Mouse (Mus musculus) frontal cortex, postnatal 14 days (tissue): ENCODE measurements around the gene AW822073.
"Not testable (repeated sequence)": the region's sequence is repeated elsewhere in the genome, so short reads cannot be mapped to it uniquely, and the experiment has no call there.

ENCODE experiments used
- DNase-seq, 2 experiments: peaks; one replicate each; pipeline ENCODE4 v3.0.0; 2022; ENCODE audit warnings: low spot score in 2 of 2

Gene AW822073

GRCm38 (mm10) chr10:58221571-58221970, 3.2 kb downstream of the AW822073 start:
- DNase-seq = not testable (repeated sequence)

- no peak for DNase-seq
Observed at GRCm38 (mm10) chr10:58220726-58221125, 4.0 kb downstream of the AW822073 start.

GRCm38 (mm10) chr10:58217366-58217765, 7.4 kb downstream of the AW822073 start:
- DNase-seq = no peak

DNA sequence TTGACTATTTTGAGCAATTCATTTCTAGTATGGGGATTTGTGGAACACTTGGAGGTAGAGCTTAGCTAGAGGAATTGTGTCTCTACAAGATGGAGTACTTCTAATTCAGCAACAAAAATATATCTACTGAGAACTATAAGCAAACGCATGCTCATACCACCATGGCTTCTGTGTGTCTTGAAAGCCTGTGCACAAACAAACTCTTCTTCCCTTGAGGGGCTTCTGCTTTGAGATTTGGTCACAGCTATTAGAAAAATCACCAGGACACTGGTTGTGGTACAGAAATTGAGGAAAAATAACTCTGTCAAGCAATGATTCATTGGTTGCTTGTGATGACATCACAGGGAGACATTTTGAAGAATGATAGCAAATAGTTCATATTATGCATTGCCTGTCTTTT, 9.4 kb downstream of the AW822073 start:
- DNase-seq = no peak

DNA sequence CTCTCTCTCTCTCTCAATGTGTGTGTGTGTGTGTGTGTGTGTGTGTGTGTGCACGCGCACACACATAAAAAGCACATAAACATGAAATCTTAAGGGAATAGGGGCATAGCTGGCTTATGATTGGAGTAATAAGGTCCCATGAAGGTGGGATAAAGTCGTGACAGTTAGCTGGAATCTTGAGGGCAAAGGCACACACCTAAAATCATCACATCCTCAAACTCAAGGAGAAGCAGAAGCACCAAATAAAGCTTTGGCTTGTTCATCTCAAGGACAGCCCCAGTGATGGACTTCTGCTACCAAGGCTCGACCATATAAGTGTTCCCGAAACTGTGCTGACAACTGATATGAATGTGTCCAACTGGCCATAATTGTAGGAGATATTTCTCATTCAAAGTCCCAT, 9.8 kb downstream of the AW822073 start:
- no peak for DNase-seq

DNA sequence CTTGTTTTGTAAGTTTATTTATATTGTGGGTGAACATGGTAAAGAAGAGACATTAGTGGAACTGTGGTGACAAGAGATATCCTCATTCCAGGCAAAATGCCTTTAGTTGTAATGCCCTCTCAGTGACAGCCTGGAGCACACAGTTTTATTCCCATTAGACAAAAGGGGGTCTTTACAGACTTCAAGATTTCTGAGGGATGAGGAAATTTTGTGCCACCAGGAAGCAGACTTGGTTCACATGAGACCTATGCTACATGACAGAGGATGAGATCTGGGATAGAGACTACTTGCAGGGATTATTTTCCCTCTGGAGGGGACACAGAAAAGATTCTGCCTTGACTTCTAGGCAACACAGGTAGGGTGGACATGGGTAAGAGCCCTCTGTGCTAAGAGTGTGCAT, 10.2 kb downstream of the AW822073 start:
- no peak for DNase-seq

- DNase-seq = no peak
Observed at GRCm38 (mm10) chr10:58212230-58212629, 12.5 kb downstream of the AW822073 start.

DNA sequence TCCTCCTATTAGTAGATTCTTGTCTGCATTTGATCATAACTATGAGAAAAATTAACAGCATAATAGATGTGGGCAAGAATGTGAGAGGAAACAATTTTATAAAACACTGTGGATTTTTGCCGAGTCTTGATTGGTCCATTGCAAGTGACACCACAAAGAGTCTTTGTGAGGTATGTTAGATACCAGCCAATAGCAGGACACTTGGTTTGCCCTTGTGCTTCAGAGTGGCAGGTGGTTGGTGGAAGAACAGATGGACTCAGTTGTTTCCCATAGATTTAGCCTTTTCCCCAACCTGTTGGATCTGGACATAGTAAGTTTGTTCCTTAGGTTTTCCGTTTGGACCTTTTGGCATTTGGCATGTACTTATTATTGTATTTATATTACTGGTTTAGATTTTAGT, 13.5 kb downstream of the AW822073 start:
- no peak for DNase-seq

- DNase-seq = no peak
Observed at GRCm38 (mm10) chr10:58210514-58210913, 14.2 kb downstream of the AW822073 start.

DNA sequence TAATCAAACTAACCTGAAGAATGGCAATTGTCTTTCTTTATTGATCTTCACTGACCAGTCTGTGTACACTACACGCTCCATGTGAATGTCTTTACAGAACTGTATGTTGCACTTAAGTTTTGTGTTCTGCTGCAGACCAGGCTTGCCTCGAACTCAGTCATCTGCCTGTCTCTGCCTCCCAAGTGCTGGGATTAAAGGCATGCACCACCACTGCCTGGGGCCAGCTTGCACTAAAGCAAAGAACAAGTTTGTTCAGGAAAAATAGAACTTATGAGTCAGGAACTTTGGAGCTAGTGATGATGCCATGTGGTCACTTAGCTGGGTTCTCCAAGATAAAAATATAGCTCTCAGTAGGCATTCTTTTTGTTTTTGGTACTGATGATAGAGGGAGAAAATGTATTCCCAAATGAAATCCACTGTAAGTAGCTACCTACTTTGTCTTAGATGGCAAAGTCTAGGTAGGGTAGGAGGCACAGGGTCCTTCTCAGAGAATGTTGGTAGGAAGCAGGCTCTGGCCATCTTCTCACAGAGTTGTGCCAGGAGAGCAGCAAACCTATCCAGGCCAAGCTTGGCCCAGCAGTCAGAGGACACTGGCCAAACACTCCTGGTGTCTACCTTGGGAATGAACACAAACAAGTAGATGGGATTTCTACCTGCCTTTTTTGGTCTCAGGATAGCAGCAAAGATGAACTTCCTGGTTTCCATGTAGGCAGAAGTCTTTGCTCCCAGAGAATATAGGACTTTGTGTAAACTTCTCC, 14.8 kb downstream of the AW822073 start:
- DNase-seq = no peak

- DNase-seq = no peak
Observed at GRCm38 (mm10) chr10:58206639-58207404, 17.9 kb downstream of the AW822073 start.

DNA sequence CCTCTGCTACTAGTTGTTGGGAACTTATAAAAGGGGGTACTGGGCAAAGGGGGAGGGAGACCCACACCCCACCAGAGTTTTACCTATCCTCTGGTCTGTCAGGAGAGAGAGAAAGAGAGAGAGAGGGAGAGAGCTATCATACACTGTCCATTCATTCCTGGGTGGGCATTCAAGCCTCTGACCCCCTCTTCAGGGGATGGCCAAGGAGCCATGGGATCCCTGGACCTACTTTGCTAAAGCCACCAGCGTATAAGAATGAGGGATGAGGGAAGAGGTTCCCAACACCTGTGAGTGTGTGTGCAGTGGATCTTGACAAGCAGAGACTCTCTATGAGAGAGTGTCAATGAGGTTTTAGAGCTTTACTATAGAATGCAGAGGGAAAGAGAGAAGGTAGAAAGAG, 18.7 kb downstream of the AW822073 start:
- DNase-seq = no peak
